Mouse (Mus musculus): Measurements from ENCODE around the gene E030018B13Rik. TPM values are rescaled to one million over a fixed set of nuclear protein-coding genes. Genes with fewer than 3 reads are reported as not detected.

E030018B13Rik gene
- polyA plus RNA-seq, 1 experiment from 2014 or later: not detected

GRCm38 (mm10) chr7:63956138-63956823 lies 39.6 kb downstream of the E030018B13Rik start:
- no peak overlapping the region for H3K4me3 ChIP-seq
- peaks cover 16% of the 10 kb centered on the region for H3K4me1 ChIP-seq (replicated peaks)
- H3K9ac ChIP-seq: no peak overlapping the region
- 67% methylated on average over 14 of the region's 14 CpGs for WGBS
- H3K9me3 ChIP-seq (replicated peaks): no peaks in the 10 kb centered on the region
- H3K36me3 ChIP-seq: no peaks in the 10 kb centered on the region
- peak; percentile 56; the same call in 1 of the 2 replicates for ATAC-seq (ENCODE audit: insufficient number of reproducible peaks, low FRiP score)
- peaks cover 4% of the 10 kb centered on the region; the same call in 1 of the 2 replicates for H3K27me3 ChIP-seq (replicated peaks)
- no peak overlapping the region for H3K4me2 ChIP-seq
- H3K27ac ChIP-seq (ENCODE audit: poor library complexity, severe bottlenecking): no peak overlapping the region

GRCm38 (mm10) chr7:63956981-63957713 lies 40.5 kb downstream of the E030018B13Rik start:
- no peak for ATAC-seq (ENCODE audit: insufficient number of reproducible peaks, low FRiP score)
- Histone ChIP-seq H3K4me2 (no peak overlapping the region), H3K9me3 (replicated peaks) (no peaks in the 10 kb centered on the region), H3K27me3 (replicated peaks) (peaks cover 4% of the 10 kb centered on the region; the same call in 1 of the 2 replicates), H3K9ac (no peak overlapping the region), H3K4me3 (no peak overlapping the region), H3K27ac (ENCODE audit: poor library complexity, severe bottlenecking) (no peak overlapping the region), H3K36me3 (no peaks in the 10 kb centered on the region), H3K4me1 (replicated peaks) (peaks cover 16% of the 10 kb centered on the region)
- 26% methylated on average over 16 of the region's 16 CpGs for WGBS

- 85% methylated on average over 12 of the region's 12 CpGs for WGBS
- H3K27ac ChIP-seq (ENCODE audit: poor library complexity, severe bottlenecking): no peak overlapping the region
- H3K4me3 ChIP-seq: no peak overlapping the region
- no peak; the same call in 1 of the 2 replicates for ATAC-seq (ENCODE audit: insufficient number of reproducible peaks, low FRiP score)
- no peak overlapping the region for H3K9ac ChIP-seq
- H3K4me1 ChIP-seq (replicated peaks): peaks cover 16% of the 10 kb centered on the region
- H3K9me3 ChIP-seq (replicated peaks): no peaks in the 10 kb centered on the region
- peaks cover 4% of the 10 kb centered on the region; the same call in 1 of the 2 replicates for H3K27me3 ChIP-seq (replicated peaks)
- H3K36me3 ChIP-seq: no peaks in the 10 kb centered on the region
- no peak overlapping the region for H3K4me2 ChIP-seq
Measured at GRCm38 (mm10) chr7:63957872-63958640, 41.4 kb downstream of the E030018B13Rik start.

GRCm38 (mm10) chr7:63963632-63964031 lies 47.0 kb downstream of the E030018B13Rik start:
- H3K4me3 ChIP-seq: no peak overlapping the region
- no peak for ATAC-seq (ENCODE audit: insufficient number of reproducible peaks, low FRiP score)
- no peak overlapping the region for H3K9ac ChIP-seq
- 72% methylated on average over 5 of the region's 5 CpGs for WGBS
- H3K4me2 ChIP-seq: no peak overlapping the region
- H3K36me3 ChIP-seq: no peaks in the 10 kb centered on the region
- H3K27ac ChIP-seq (ENCODE audit: poor library complexity, severe bottlenecking): no peak overlapping the region
- no peaks in the 10 kb centered on the region for H3K9me3 ChIP-seq (replicated peaks)
- H3K27me3 ChIP-seq (replicated peaks): peaks cover 3% of the 10 kb centered on the region; the same call in 1 of the 2 replicates
- H3K4me1 ChIP-seq (replicated peaks): peaks cover 12% of the 10 kb centered on the region

GRCm38 (mm10) chr7:63964121-63964520 lies 47.5 kb downstream of the E030018B13Rik start:
- Histone ChIP-seq H3K4me3 (no peak overlapping the region), H3K9me3 (replicated peaks) (no peaks in the 10 kb centered on the region), H3K4me2 (no peak overlapping the region), H3K9ac (no peak overlapping the region), H3K27ac (ENCODE audit: poor library complexity, severe bottlenecking) (no peak overlapping the region), H3K36me3 (no peaks in the 10 kb centered on the region), H3K27me3 (replicated peaks) (no peaks in the 10 kb centered on the region), H3K4me1 (replicated peaks) (peaks cover 12% of the 10 kb centered on the region)
- WGBS: 76% methylated on average over 6 of the region's 6 CpGs
- ATAC-seq (ENCODE audit: insufficient number of reproducible peaks, low FRiP score): no peak

- Histone ChIP-seq H3K27ac (ENCODE audit: poor library complexity, severe bottlenecking) (no peak overlapping the region), H3K27me3 (replicated peaks) (no peaks in the 10 kb centered on the region), H3K9me3 (replicated peaks) (no peaks in the 10 kb centered on the region), H3K36me3 (no peaks in the 10 kb centered on the region), H3K9ac (no peak overlapping the region), H3K4me2 (no peak overlapping the region), H3K4me1 (replicated peaks) (peaks cover 12% of the 10 kb centered on the region), H3K4me3 (no peak overlapping the region)
- ATAC-seq (ENCODE audit: insufficient number of reproducible peaks, low FRiP score): 0 out of 2 replicates have a peak, but pooled peaks have one; percentile 36
- WGBS: 75% methylated on average over 2 of the region's 2 CpGs
Measured at GRCm38 (mm10) chr7:63965135-63965534, 48.5 kb downstream of the E030018B13Rik start.

- Histone ChIP-seq H3K4me3 (no peak overlapping the region), H3K27ac (ENCODE audit: poor library complexity, severe bottlenecking) (no peak overlapping the region), H3K4me2 (no peak overlapping the region), H3K9me3 (replicated peaks) (no peaks in the 10 kb centered on the region), H3K27me3 (replicated peaks) (no peaks in the 10 kb centered on the region), H3K9ac (no peak overlapping the region), H3K36me3 (no peaks in the 10 kb centered on the region), H3K4me1 (replicated peaks) (peaks cover 12% of the 10 kb centered on the region)
- 66% methylated on average over 5 of the region's 5 CpGs for WGBS
- no peak for ATAC-seq (ENCODE audit: insufficient number of reproducible peaks, low FRiP score)
Measured at GRCm38 (mm10) chr7:63965635-63966418, 49.2 kb downstream of the E030018B13Rik start.

GRCm38 (mm10) chr7:63969941-63970340 lies 53.3 kb downstream of the E030018B13Rik start:
- Histone ChIP-seq H3K9me3 (replicated peaks) (no peaks in the 10 kb centered on the region), H3K27me3 (replicated peaks) (no peaks in the 10 kb centered on the region), H3K4me1 (replicated peaks) (peaks cover 12% of the 10 kb centered on the region), H3K4me3 (no peak overlapping the region), H3K4me2 (no peak overlapping the region), H3K9ac (no peak overlapping the region), H3K36me3 (no peaks in the 10 kb centered on the region), H3K27ac (ENCODE audit: poor library complexity, severe bottlenecking) (no peak overlapping the region)
- 81% methylated on average over 3 of the region's 3 CpGs for WGBS
- ATAC-seq (ENCODE audit: insufficient number of reproducible peaks, low FRiP score): no peak
